ENCODE assay signal across 22 mouse cellular contexts in the genomic region with DNA sequence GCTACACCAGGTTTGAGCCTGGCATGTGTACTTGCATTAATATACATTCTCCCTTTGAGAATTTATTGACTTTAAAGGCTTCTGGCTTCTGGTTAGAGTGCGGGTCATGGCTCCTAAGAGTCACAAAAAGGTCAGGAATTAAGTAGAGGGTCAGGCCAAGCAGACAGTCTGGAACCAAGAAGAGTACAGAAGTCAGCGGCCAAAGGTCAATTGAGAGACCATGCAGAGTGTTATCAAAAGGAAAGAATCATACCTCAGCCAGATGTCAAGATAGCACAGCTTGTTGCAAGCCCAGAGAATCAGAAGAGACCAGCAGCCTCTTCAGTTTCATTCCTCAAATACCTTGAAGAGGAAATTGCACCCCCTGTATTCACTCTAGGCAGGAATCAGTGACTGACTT.
DNase-seq lines count a peak whose midpoint lies in the region; ATAC-seq lines count a peak whose summit lies in the region.
"Had no signal": no experiment of that assay in that cellular context is flagged by ENCODE, and none has a peak within 500 bp of the region (broad histone marks: within the 10 kb centered on the region; RNA-seq: fewer than 3 reads in every experiment).

No protein-coding gene starts in this region.

- H3K27ac ChIP-seq in midbrain, embryonic 11.5 days (ENCODE audit: low read depth, low read length) = no peak overlapping the region
- H3K27ac ChIP-seq: embryonic facial prominence, embryonic 13.5 days; embryonic facial prominence, embryonic 15.5 days; forebrain, embryonic 10.5 days; forebrain, embryonic 12.5 days had no signal

- H3K4me1 ChIP-seq in midbrain, embryonic 11.5 days (ENCODE audit: control insufficient read depth, insufficient read depth, low read length) = no peaks in the 10 kb centered on the region
- H3K4me1 ChIP-seq: embryonic facial prominence, embryonic 13.5 days; embryonic facial prominence, embryonic 15.5 days; forebrain, embryonic 12.5 days had no signal

- no peaks in the 10 kb centered on the region for H3K36me3 ChIP-seq in midbrain, embryonic 11.5 days (ENCODE audit: control insufficient read depth, insufficient read depth, low read length)
- H3K36me3 ChIP-seq: embryonic facial prominence, embryonic 13.5 days; embryonic facial prominence, embryonic 15.5 days; forebrain, embryonic 10.5 days; forebrain, embryonic 12.5 days had no signal

- no peaks in the 10 kb centered on the region for H3K27me3 ChIP-seq in midbrain, embryonic 11.5 days (ENCODE audit: control insufficient read depth, insufficient read depth, low read length)
- H3K27me3 ChIP-seq: embryonic facial prominence, embryonic 13.5 days; embryonic facial prominence, embryonic 15.5 days; forebrain, embryonic 12.5 days had no signal

- no peak overlapping the region for H3K4me3 ChIP-seq in midbrain, embryonic 11.5 days (ENCODE audit: low read depth, low read length)
- H3K4me3 ChIP-seq: embryonic facial prominence, embryonic 13.5 days; embryonic facial prominence, embryonic 15.5 days; erythroblast, embryonic 14.5 days; forebrain, embryonic 10.5 days; forebrain, embryonic 12.5 days had no signal

- WGBS in midbrain, embryonic 11.5 days = 47% methylated on average over 2 of the region's 2 CpGs

- no peak overlapping the region for H3K4me2 ChIP-seq in midbrain, embryonic 11.5 days
- H3K4me2 ChIP-seq: embryonic facial prominence, embryonic 13.5 days; embryonic facial prominence, embryonic 15.5 days; forebrain, embryonic 12.5 days had no signal

- H3K9ac ChIP-seq in midbrain, embryonic 11.5 days (ENCODE audit: low read length) = no peak overlapping the region
- H3K9ac ChIP-seq: embryonic facial prominence, embryonic 13.5 days; embryonic facial prominence, embryonic 15.5 days; forebrain, embryonic 12.5 days had no signal

- peak; percentile 41 for DNase-seq in embryo, embryonic 10.5 days (ENCODE audit: low spot score)
- peak; percentile 36 for DNase-seq in embryo, embryonic 9.5 days (ENCODE audit: extremely low spot score)
- DNase-seq in yolk sac, embryonic 10.5 days (ENCODE audit: low spot score) = peak; percentile 52
- no peak for DNase-seq in midbrain, embryonic 11.5 days (ENCODE audit: low spot score, missing footprints)
- DNase-seq in gastrocnemius, postnatal 4 days (ENCODE audit: low spot score in 2 of 2) = no peak
- no peak for DNase-seq in urinary bladder, postnatal 36 days (ENCODE audit: low spot score in 2 of 2)
- DNase-seq: adrenal gland, adult 2 months; adrenal gland, postnatal 10 days; adrenal gland, postnatal 25 days; cerebellum, adult 11 months; cerebellum, adult 18-20 months; cerebellum, adult 8-10 months; cerebellum, adult 9-11 months; cerebellum, postnatal 14 days; cerebellum, postnatal 36 days had no signal

- no peaks in the 10 kb centered on the region for H3K9me3 ChIP-seq in midbrain, embryonic 11.5 days (ENCODE audit: control insufficient read depth, low read length)
- H3K9me3 ChIP-seq: embryonic facial prominence, embryonic 13.5 days; embryonic facial prominence, embryonic 15.5 days; forebrain, embryonic 10.5 days; forebrain, embryonic 12.5 days had no signal

- ATAC-seq in midbrain, embryonic 11.5 days (ENCODE audit: low FRiP score) = no peak
- ATAC-seq: forebrain, embryonic 14.5 days; forebrain, embryonic 16.5 days had no signal

Comparison
In these comparisons a context has a peak if more than half of its experiments do, and no peak if none do; other contexts are left out.
1. DNase-seq: peak in embryo, embryonic 10.5 days (single experiment), embryo, embryonic 9.5 days (single experiment) and yolk sac, embryonic 10.5 days (single experiment); none in midbrain, embryonic 11.5 days (single experiment), gastrocnemius, postnatal 4 days (0 of 2) and urinary bladder, postnatal 36 days (0 of 2).